Mouse (Mus musculus): ENCODE results near the gene Krt24. TPM values are rescaled to one million over a fixed set of nuclear protein-coding genes. Genes with fewer than 3 reads are reported as not detected.
"Not testable (repeated sequence)": the region's sequence is repeated elsewhere in the genome, so short reads cannot be mapped to it uniquely, and the experiment has no call there.

Gene Krt24
- total and polyA plus RNA-seq, 3 experiments, result not detected

DNA sequence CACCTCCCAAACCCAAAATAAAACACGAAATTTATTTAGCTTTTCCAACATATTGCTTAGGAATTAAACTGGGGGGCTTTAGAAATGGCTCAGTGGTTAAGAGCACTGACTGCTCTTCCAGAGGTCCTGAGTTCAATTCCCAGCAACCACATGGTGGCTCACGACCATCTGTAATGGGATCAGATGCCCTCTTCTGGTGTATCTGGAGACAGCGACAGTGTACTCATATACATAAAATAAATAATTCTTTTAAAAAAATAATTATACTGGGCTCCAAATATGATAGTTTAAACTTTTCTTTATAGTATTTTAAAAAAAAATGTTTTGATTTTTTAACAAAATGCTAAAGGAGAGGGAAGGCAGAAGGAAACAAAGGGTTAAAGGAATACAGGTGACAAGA is 40.5 kb downstream of the Krt24 start:
- not testable (repeated sequence) for H3K79me2 ChIP-seq (replicated peaks; ENCODE audit: control insufficient read depth, insufficient read depth, low read length); H3K27ac ChIP-seq; H3K27me3 ChIP-seq (ENCODE audit: control insufficient read depth, insufficient read depth, low read length); H3K4me3 ChIP-seq; DNase-seq; H3K36me3 ChIP-seq (ENCODE audit: control insufficient read depth, insufficient read depth, low read length); H3K9ac ChIP-seq (ENCODE audit: low read depth, low read length); H3K4me1 ChIP-seq (ENCODE audit: control insufficient read depth, insufficient read depth, low read length)
- intact Hi-C loops (cut with DNase I), result loop anchor here (2.0 kb wide), 1 partner anchor 38 kb away; no protein-coding TSS in a partner anchor
- 51% methylated on average over 3 of the region's 3 CpGs for WGBS
- peak; percentile 50 for TF ChIP-seq CTCF (IDR thresholded peaks at IDR 0.05)

DNA sequence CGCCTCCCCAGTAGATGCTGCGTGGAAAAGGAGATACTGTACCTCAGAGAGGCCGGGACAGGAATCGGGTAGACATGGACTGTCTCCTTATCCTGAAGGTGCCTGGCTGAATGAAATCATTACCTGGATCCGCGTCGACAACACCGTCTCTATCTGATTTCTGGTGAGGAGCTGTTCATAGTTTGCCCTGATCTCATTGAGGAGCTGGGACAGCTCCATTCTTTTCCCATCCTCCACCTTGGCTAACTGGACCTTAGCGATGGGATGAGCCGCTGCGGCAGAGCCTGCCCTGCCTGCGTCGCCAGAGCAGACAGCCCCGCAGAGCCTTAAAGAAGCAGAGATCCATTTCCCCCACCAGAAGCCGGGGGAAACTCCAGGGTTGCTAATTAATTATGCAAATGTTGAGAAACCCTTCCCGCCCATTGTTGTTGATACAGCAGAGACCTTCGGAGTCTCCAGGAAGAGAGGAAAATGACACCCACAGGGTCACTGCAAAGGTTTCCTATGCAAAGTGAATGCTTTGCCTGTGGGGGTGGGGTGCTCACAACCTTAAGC is 41.2 kb downstream of the Krt24 start, which contains the start of gene Krt222:
TSS of gene Krt222 (minus strand) at position 266 of the 555 bp plus-strand sequence.
- intact Hi-C loops (cut with DNase I), result loop anchor here (2.0 kb wide), 1 partner anchor 37 kb away; no protein-coding TSS in a partner anchor
- H3K79me2 ChIP-seq (replicated peaks; ENCODE audit: control insufficient read depth, insufficient read depth, low read length), result no peaks in the 10 kb centered on the region
- peak within 1 kb of the TSS; percentile 69 for H3K9ac ChIP-seq (ENCODE audit: low read depth, low read length)
- no peaks in the 10 kb centered on the region; the same call in 1 of the 2 replicates for H3K4me1 ChIP-seq (ENCODE audit: control insufficient read depth, insufficient read depth, low read length)
- no peaks in the 10 kb centered on the region for H3K36me3 ChIP-seq (ENCODE audit: control insufficient read depth, insufficient read depth, low read length)
- DNase-seq, result peak; percentile 41 to 42
- peak within 1 kb of the TSS; percentile 87 for H3K27ac ChIP-seq
- 3% methylated on average over 17 of the region's 17 CpGs for WGBS
- no peaks in the 10 kb centered on the region for H3K27me3 ChIP-seq (ENCODE audit: control insufficient read depth, insufficient read depth, low read length)
- peak within 1 kb of the TSS; percentile 54 for H3K4me3 ChIP-seq
- no peak for TF ChIP-seq EP300 (IDR thresholded peaks at IDR 0.05; ENCODE audit: insufficient read depth, low read depth, low read length)
- TF ChIP-seq POLR2A (IDR thresholded peaks at IDR 0.05; ENCODE audit: insufficient read depth, low read depth, low read length), result no peak; the same call in 1 of the 2 replicates

DNA sequence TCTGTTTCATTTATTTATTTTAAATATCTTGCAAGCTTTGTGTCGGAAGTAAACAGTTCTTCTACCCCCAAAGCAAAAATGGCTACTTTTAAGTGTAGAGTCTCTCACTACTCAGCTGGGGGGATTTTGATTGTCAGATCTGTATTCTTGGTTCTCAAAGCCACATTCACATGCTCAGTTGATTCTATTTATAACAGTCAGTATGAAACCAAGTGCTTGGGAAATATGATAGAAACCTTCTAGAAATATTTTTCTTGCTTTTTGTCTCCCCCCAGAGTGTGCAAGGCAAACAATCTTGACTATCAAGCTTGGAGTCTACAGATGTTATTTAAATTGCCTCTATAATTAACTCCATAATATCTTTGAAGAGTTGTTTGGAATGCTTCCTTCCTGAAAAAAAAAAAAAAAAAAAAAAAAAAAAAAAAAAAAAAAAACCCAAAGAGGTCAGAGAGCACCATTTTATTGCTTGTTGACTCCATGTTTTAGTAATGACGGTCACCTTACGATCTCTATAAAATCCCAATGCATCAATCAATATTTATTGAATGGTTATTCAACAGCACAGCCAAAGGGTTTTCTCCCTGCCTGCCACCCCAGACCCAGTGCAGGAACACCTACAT is 41.8 kb downstream of the Krt24 start:
- H3K9ac ChIP-seq (ENCODE audit: low read depth, low read length), result peak overlapping the region; percentile 69
- WGBS, result 26% methylated on average over 3 of the region's 3 CpGs

DNA sequence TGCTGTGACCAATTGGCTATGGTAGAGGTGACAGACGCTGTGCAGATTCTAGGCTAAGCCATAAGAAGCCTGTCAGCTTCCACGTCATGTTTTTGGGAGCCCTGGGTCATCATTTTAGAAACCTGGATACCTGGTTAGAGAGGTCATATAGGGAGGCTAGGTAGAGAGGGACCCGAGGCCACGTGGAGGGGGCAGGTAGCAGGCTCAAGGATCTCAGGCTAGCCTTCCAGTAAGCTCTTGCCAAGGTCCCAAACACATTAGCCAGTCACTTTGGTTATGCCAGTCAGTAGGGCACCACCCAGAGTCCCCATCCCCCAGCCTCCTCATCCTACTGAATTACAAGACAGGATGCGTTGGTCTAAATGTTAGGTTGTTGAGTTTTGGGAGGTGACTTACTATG is 43.0 kb downstream of the Krt24 start:
- intact Hi-C loops (cut with DNase I), result no loop called here
- Histone ChIP-seq H3K4me1 (ENCODE audit: control insufficient read depth, insufficient read depth, low read length) (peaks cover 2% of the 10 kb centered on the region), H3K27ac (no peak overlapping the region), H3K79me2 (replicated peaks; ENCODE audit: control insufficient read depth, insufficient read depth, low read length) (no peaks in the 10 kb centered on the region), H3K27me3 (ENCODE audit: control insufficient read depth, insufficient read depth, low read length) (no peaks in the 10 kb centered on the region), H3K4me3 (no peak overlapping the region), H3K9ac (ENCODE audit: low read depth, low read length) (no peak overlapping the region), H3K36me3 (ENCODE audit: control insufficient read depth, insufficient read depth, low read length) (no peaks in the 10 kb centered on the region)
- WGBS, result 71% methylated on average over 5 of the region's 5 CpGs
- TF ChIP-seq POLR2A (IDR thresholded peaks at IDR 0.05; ENCODE audit: insufficient read depth, low read depth, low read length), result no peak
- no peak for TF ChIP-seq EP300 (IDR thresholded peaks at IDR 0.05; ENCODE audit: insufficient read depth, low read depth, low read length)
- no peak for TF ChIP-seq CTCF (IDR thresholded peaks at IDR 0.05)
- DNase-seq, result no peak

More for the DNA sequence above, 41.8 kb downstream of the Krt24 start:
- TF ChIP-seq CTCF (IDR thresholded peaks at IDR 0.05), result peak; percentile 22; the same call in 1 of the 2 replicates
- TF ChIP-seq POLR2A (IDR thresholded peaks at IDR 0.05; ENCODE audit: insufficient read depth, low read depth, low read length), result no peak
- TF ChIP-seq EP300 (IDR thresholded peaks at IDR 0.05; ENCODE audit: insufficient read depth, low read depth, low read length), result no peak
- Histone ChIP-seq H3K36me3 (ENCODE audit: control insufficient read depth, insufficient read depth, low read length) (no peaks in the 10 kb centered on the region), H3K79me2 (replicated peaks; ENCODE audit: control insufficient read depth, insufficient read depth, low read length) (no peaks in the 10 kb centered on the region), H3K27me3 (ENCODE audit: control insufficient read depth, insufficient read depth, low read length) (no peaks in the 10 kb centered on the region), H3K27ac (peak overlapping the region; percentile 87), H3K4me3 (peak overlapping the region; percentile 54), H3K4me1 (ENCODE audit: control insufficient read depth, insufficient read depth, low read length) (peaks cover 2% of the 10 kb centered on the region)
- intact Hi-C loops (cut with DNase I), result no loop called here
- no peak for DNase-seq

DNA sequence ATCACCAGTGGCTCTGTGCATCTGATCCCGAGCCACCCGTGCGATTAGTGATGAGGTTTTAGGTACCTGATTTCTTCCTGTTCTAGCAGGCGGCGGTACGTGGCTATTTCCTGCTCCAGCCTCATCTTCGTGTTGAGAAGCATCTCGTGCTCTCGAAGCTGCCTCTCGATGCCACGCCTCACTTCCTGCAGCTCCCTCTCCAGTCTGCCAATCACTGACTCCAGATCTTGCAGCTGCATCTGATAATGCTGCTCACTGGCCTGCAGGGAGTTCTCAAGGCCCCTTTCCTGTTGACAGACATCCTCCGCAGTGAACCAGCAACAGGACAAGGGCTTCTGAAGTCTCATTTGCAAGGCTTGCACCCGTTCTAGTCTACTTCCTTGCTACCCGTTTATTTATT is 46.6 kb downstream of the Krt24 start:
- 23% methylated on average over 14 of the region's 14 CpGs for WGBS

More for the DNA sequence above, 46.6 kb downstream of the Krt24 start:
- intact Hi-C loops (cut with DNase I), result no loop called here
- H3K4me1 ChIP-seq (ENCODE audit: control insufficient read depth, insufficient read depth, low read length), result peaks cover 2% of the 10 kb centered on the region
- no peak overlapping the region for H3K4me3 ChIP-seq
- TF ChIP-seq POLR2A (IDR thresholded peaks at IDR 0.05; ENCODE audit: insufficient read depth, low read depth, low read length), result no peak
- TF ChIP-seq EP300 (IDR thresholded peaks at IDR 0.05; ENCODE audit: insufficient read depth, low read depth, low read length), result no peak
- TF ChIP-seq CTCF (IDR thresholded peaks at IDR 0.05), result no peak
- no peaks in the 10 kb centered on the region; the same call in 1 of the 2 replicates for H3K36me3 ChIP-seq (ENCODE audit: control insufficient read depth, insufficient read depth, low read length)
- H3K27ac ChIP-seq, result no peak overlapping the region
- DNase-seq, result peak in 1 of 2 experiments; percentile 39
- no peak overlapping the region for H3K9ac ChIP-seq (ENCODE audit: low read depth, low read length)
- no peaks in the 10 kb centered on the region for H3K79me2 ChIP-seq (replicated peaks; ENCODE audit: control insufficient read depth, insufficient read depth, low read length)
- no peaks in the 10 kb centered on the region; the same call in 1 of the 2 replicates for H3K27me3 ChIP-seq (ENCODE audit: control insufficient read depth, insufficient read depth, low read length)

Data from heart, adult 2 months (tissue).